Mouse (Mus musculus) embryonic facial prominence, embryonic 10.5 days (tissue): ENCODE data around the gene Snx3. TPM values are rescaled to one million over a fixed set of nuclear protein-coding genes. Genes with fewer than 3 reads are reported as not detected.

ENCODE experiments used
- DNase-seq: peaks from one replicate; pipeline ENCODE4 v3.0.0-alpha.2; 2017; ENCODE audit warnings: low spot score
- H3K27ac ChIP-seq: fragments of 300-500 bp; sonication (generic); replicated peaks from 2 replicates; pipeline ENCODE4 v1.5.1; 2016; ENCODE audit warnings: mild to moderate bottlenecking
- H3K27me3 ChIP-seq: fragments of 300-500 bp; sonication (generic); replicated peaks from 2 replicates; pipeline ENCODE4 v1.6.1; 2016; ENCODE audit warnings: low read depth, mild to moderate bottlenecking; ENCODE audit not compliant: poor library complexity, severe bottlenecking
- H3K36me3 ChIP-seq: fragments of 300-500 bp; sonication (generic); replicated peaks from 2 replicates; pipeline ENCODE4 v1.6.1; 2016; ENCODE audit warnings: mild to moderate bottlenecking, moderate library complexity
- H3K4me1 ChIP-seq: fragments of 300-500 bp; sonication (generic); 2 replicates; pipeline ENCODE4 v1.6.1; 2016
- H3K4me3 ChIP-seq: fragments of 300-500 bp; sonication (generic); 2 replicates; pipeline ENCODE4 v1.5.1; 2016; ENCODE audit warnings: mild to moderate bottlenecking, moderate library complexity
- H3K9me3 ChIP-seq: fragments of 300-500 bp; sonication (generic); 2 replicates; pipeline ENCODE4 v1.6.1; 2016; ENCODE audit warnings: mild to moderate bottlenecking
- WGBS: fragments of 180-500 bp; shearing (Covaris S2); methylation state at CpG from one replicate; pipeline ENCODE4 v1.1.7; 2016; 5-methylcytosine and 5-hydroxymethylcytosine counted together
- polyA plus RNA-seq: library from polyadenylated mRNA; unstranded; fragments of >200 nt; fragmentation: Nextera tagmentation; extraction: Ambion mirVana; gene quantifications from 2 replicates; pipeline ENCODE4 v1.2.1, GENCODE M21; 2016

Snx3 gene
- 223 and 232 TPM in 2 replicates for polyA plus RNA-seq

GRCm38 (mm10) chr10:42501775-42502348, at the start of gene Snx3:
Gene Snx3, plus strand, starts transcription at chr10:42502030.
- peak within 1 kb of the TSS; percentile 93 for H3K27ac ChIP-seq
- peaks cover 11% of the 10 kb centered on the region for H3K36me3 ChIP-seq
- under 1% methylated on average over 68 of the region's 68 CpGs for WGBS
- no peaks in the 10 kb centered on the region for H3K9me3 ChIP-seq
- H3K27me3 ChIP-seq = no peaks in the 10 kb centered on the region
- H3K4me3 ChIP-seq = peak within 1 kb of the TSS; percentile 95
- peaks cover 14% of the 10 kb centered on the region for H3K4me1 ChIP-seq
- DNase-seq = peak; percentile 97

GRCm38 (mm10) chr10:42454266-42454665, 47.6 kb upstream of the Snx3 start:
- Histone ChIP-seq H3K36me3 (peaks cover 13% of the 10 kb centered on the region; the same call in 1 of the 2 replicates), H3K27me3 (no peaks in the 10 kb centered on the region), H3K9me3 (peaks cover 3% of the 10 kb centered on the region; the same call in 1 of the 2 replicates), H3K27ac (no peak overlapping the region), H3K4me3 (no peak overlapping the region), H3K4me1 (peaks cover 2% of the 10 kb centered on the region)
- WGBS = 86% methylated on average over 11 of the region's 11 CpGs
- DNase-seq = no peak

- Histone ChIP-seq H3K4me3 (no peak overlapping the region), H3K4me1 (no peaks in the 10 kb centered on the region), H3K36me3 (peaks cover 16% of the 10 kb centered on the region), H3K27me3 (no peaks in the 10 kb centered on the region), H3K27ac (no peak overlapping the region), H3K9me3 (peaks cover 5% of the 10 kb centered on the region; the same call in 1 of the 2 replicates)
- DNase-seq = no peak
- WGBS = 88% methylated on average over 6 of the region's 6 CpGs
Measured at GRCm38 (mm10) chr10:42454690-42455089, 47.1 kb upstream of the Snx3 start.

- H3K27me3 ChIP-seq = no peaks in the 10 kb centered on the region
- H3K36me3 ChIP-seq = peaks cover 19% of the 10 kb centered on the region
- H3K27ac ChIP-seq = no peak overlapping the region
- H3K4me3 ChIP-seq = no peak overlapping the region
- 83% methylated on average over 5 of the region's 5 CpGs for WGBS
- no peak for DNase-seq
- H3K4me1 ChIP-seq = no peaks in the 10 kb centered on the region
- peaks cover 6% of the 10 kb centered on the region; the same call in 1 of the 2 replicates for H3K9me3 ChIP-seq
Measured at GRCm38 (mm10) chr10:42455981-42456380, 45.8 kb upstream of the Snx3 start.

GRCm38 (mm10) chr10:42457557-42458191, 44.2 kb upstream of the Snx3 start:
- WGBS = 78% methylated on average over 9 of the region's 9 CpGs

GRCm38 (mm10) chr10:42464224-42464623, 37.6 kb upstream of the Snx3 start:
- peaks cover 4% of the 10 kb centered on the region; the same call in 1 of the 2 replicates for H3K9me3 ChIP-seq
- peaks cover 6% of the 10 kb centered on the region for H3K36me3 ChIP-seq
- H3K4me1 ChIP-seq = peaks cover 9% of the 10 kb centered on the region
- H3K4me3 ChIP-seq = no peak overlapping the region
- DNase-seq = peak; percentile 16
- peak overlapping the region; percentile 36 for H3K27ac ChIP-seq
- WGBS = 39% methylated on average over 5 of the region's 5 CpGs
- no peaks in the 10 kb centered on the region for H3K27me3 ChIP-seq

More at GRCm38 (mm10) chr10:42457557-42458191, 44.2 kb upstream of the Snx3 start:
- Histone ChIP-seq H3K4me1 (no peaks in the 10 kb centered on the region), H3K36me3 (peaks cover 19% of the 10 kb centered on the region), H3K27ac (peak overlapping the region; percentile 26), H3K9me3 (peaks cover 6% of the 10 kb centered on the region; the same call in 1 of the 2 replicates), H3K4me3 (no peak overlapping the region), H3K27me3 (no peaks in the 10 kb centered on the region)
- no peak for DNase-seq

GRCm38 (mm10) chr10:42464805-42465204, 37.0 kb upstream of the Snx3 start:
- no peak overlapping the region for H3K4me3 ChIP-seq
- H3K9me3 ChIP-seq = no peaks in the 10 kb centered on the region
- DNase-seq = no peak
- peaks cover 9% of the 10 kb centered on the region for H3K4me1 ChIP-seq
- H3K27ac ChIP-seq = no peak overlapping the region
- 0 out of 2 replicates have a peak, but pooled peaks cover 2% of the 10 kb centered on the region for H3K36me3 ChIP-seq
- no peaks in the 10 kb centered on the region for H3K27me3 ChIP-seq
- WGBS = 80% methylated on average over 14 of the region's 14 CpGs

GRCm38 (mm10) chr10:42474946-42475514, 26.8 kb upstream of the Snx3 start:
- Histone ChIP-seq H3K27me3 (no peaks in the 10 kb centered on the region), H3K4me1 (peaks cover 12% of the 10 kb centered on the region), H3K27ac (no peak overlapping the region), H3K9me3 (no peaks in the 10 kb centered on the region), H3K4me3 (no peak overlapping the region), H3K36me3 (peaks cover 17% of the 10 kb centered on the region)
- DNase-seq = no peak
- 79% methylated on average over 6 of the region's 6 CpGs for whole genome bisulfite sequencing

GRCm38 (mm10) chr10:42476774-42477475, 24.9 kb upstream of the Snx3 start:
- no peaks in the 10 kb centered on the region for H3K27me3 ChIP-seq
- H3K27ac ChIP-seq = no peak overlapping the region
- H3K36me3 ChIP-seq = peaks cover 11% of the 10 kb centered on the region
- H3K4me1 ChIP-seq = peaks cover 12% of the 10 kb centered on the region
- peak; percentile 20 for DNase-seq
- 93% methylated on average over 10 of the region's 10 CpGs for WGBS
- H3K9me3 ChIP-seq = no peaks in the 10 kb centered on the region
- peak overlapping the region; percentile 87; the same call in 1 of the 2 replicates for H3K4me3 ChIP-seq

GRCm38 (mm10) chr10:42477550-42478340, 24.1 kb upstream of the Snx3 start:
- DNase-seq = no peak
- no peaks in the 10 kb centered on the region for H3K9me3 ChIP-seq
- WGBS = 13% methylated on average over 25 of the region's 25 CpGs
- peak overlapping the region; percentile 97 for H3K27ac ChIP-seq
- no peaks in the 10 kb centered on the region for H3K27me3 ChIP-seq
- H3K4me1 ChIP-seq = peaks cover 12% of the 10 kb centered on the region
- 0 out of 2 replicates have a peak, but pooled peaks cover 3% of the 10 kb centered on the region for H3K36me3 ChIP-seq
- peak overlapping the region; percentile 87 for H3K4me3 ChIP-seq

GRCm38 (mm10) chr10:42478341-42478720, 23.5 kb upstream of the Snx3 start, which contains the start of gene Afg1l:
Gene Afg1l, minus strand, starts transcription at chr10:42478565.
- H3K36me3 ChIP-seq = no peaks in the 10 kb centered on the region
- peak within 1 kb of the TSS; percentile 97 for H3K27ac ChIP-seq
- peak within 1 kb of the TSS; percentile 87 for H3K4me3 ChIP-seq
- WGBS = under 1% methylated on average over 29 of the region's 29 CpGs
- DNase-seq = peak; percentile 94
- H3K9me3 ChIP-seq = no peaks in the 10 kb centered on the region
- no peaks in the 10 kb centered on the region for H3K27me3 ChIP-seq
- peaks cover 12% of the 10 kb centered on the region for H3K4me1 ChIP-seq

GRCm38 (mm10) chr10:42480719-42481118, 21.1 kb upstream of the Snx3 start:
- no peak for DNase-seq
- WGBS = 79% methylated on average over 4 of the region's 4 CpGs
- Histone ChIP-seq H3K9me3 (no peaks in the 10 kb centered on the region), H3K4me1 (peaks cover 12% of the 10 kb centered on the region), H3K27ac (no peak overlapping the region), H3K36me3 (no peaks in the 10 kb centered on the region), H3K27me3 (no peaks in the 10 kb centered on the region), H3K4me3 (no peak overlapping the region)
